Mouse (Mus musculus) neural tube, embryonic 14.5 days (tissue): ENCODE results near the gene Cd36. TPM values are rescaled to one million over a fixed set of nuclear protein-coding genes. Genes with fewer than 3 reads are reported as not detected.
"Not testable (repeated sequence)": the region's sequence is repeated elsewhere in the genome, so short reads cannot be mapped to it uniquely, and the experiment has no call there.

ENCODE experiments used
- ATAC-seq: fragments of 200-750 bp; cut with Nextera tagmentation; 2 replicates; pipeline ENCODE4 v1.8.0; 2017; ENCODE audit warnings: low read depth, mild to moderate bottlenecking, moderate TSS enrichment, moderate library complexity
- H3K27ac ChIP-seq: fragments of 300-500 bp; sonication (generic); 2 replicates; pipeline ENCODE4 v1.5.1; 2014; ENCODE audit warnings: low read depth, mild to moderate bottlenecking, control low read depth, low read length, moderate library complexity, mixed read lengths
- H3K27me3 ChIP-seq: fragments of 300-500 bp; sonication (generic); 2 replicates; pipeline ENCODE4 v1.6.1; 2014; ENCODE audit warnings: low read length; ENCODE audit not compliant: control insufficient read depth, insufficient read depth
- H3K36me3 ChIP-seq: fragments of 300-500 bp; sonication (generic); 2 replicates; pipeline ENCODE4 v1.6.1; 2014; ENCODE audit warnings: low read length, mixed read lengths; ENCODE audit not compliant: control insufficient read depth, insufficient read depth
- H3K4me1 ChIP-seq: fragments of 300-500 bp; sonication (generic); 2 replicates; pipeline ENCODE4 v1.6.1; 2014; ENCODE audit warnings: low read length; ENCODE audit not compliant: control insufficient read depth, insufficient read depth
- H3K4me2 ChIP-seq: fragments of 300-500 bp; sonication (generic); 2 replicates; pipeline ENCODE4 v1.6.1; 2014; ENCODE audit warnings: mild to moderate bottlenecking, low read depth, low read length, control low read depth
- H3K4me3 ChIP-seq: fragments of 300-500 bp; sonication (generic); 2 replicates; pipeline ENCODE4 v1.5.1; 2014; ENCODE audit warnings: low read depth, low read length, control low read depth, mixed read lengths
- H3K9ac ChIP-seq: fragments of 300-500 bp; sonication (generic); replicated peaks from 2 replicates; pipeline ENCODE4 v1.6.1; 2014; ENCODE audit warnings: low read depth, mild to moderate bottlenecking, control low read depth, low read length, mixed read lengths
- H3K9me3 ChIP-seq: fragments of 300-500 bp; sonication (generic); 2 replicates; pipeline ENCODE4 v1.6.1; 2016; ENCODE audit warnings: low read length; ENCODE audit not compliant: control insufficient read depth
- WGBS: fragments of 180-500 bp; shearing (Covaris S2); extraction: QIAGEN DNeasy Blood & Tissue Kit; methylation state at CpG from one replicate; pipeline ENCODE4 v1.1.7; 2014; 5-methylcytosine and 5-hydroxymethylcytosine counted together
- polyA plus RNA-seq: library from polyadenylated mRNA; unstranded; fragments of >200 nt; fragmentation: Nextera tagmentation; extraction: Ambion mirVana; gene quantifications from 2 replicates; pipeline ENCODE4 v1.2.1, GENCODE M21; 2014

Gene Cd36
- polyA plus RNA-seq, 1 experiment from 2014 or later = 0.46 TPM

DNA sequence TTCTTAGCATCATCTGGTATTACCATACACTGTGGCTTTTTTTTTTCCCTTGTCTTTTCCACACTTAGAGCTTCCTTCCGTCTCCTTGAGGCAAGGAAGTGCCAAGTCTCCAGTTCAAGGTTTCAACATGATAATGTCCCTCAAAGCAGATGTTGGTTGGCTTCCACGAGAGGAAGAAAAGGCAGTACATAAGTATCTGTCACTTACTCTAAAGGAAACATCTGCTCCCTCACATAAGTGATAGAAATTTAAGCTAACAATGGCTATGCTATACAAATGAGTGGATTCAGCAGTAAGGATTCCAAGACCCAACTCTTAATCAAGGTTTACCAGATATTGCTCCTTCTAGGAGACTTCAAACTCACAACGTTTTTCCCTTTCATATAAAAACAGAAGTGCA is 10.3 kb upstream of the Cd36 start:
- Histone ChIP-seq H3K4me1 (no peaks in the 10 kb centered on the region), H3K4me3 (no peak overlapping the region), H3K27me3 (no peaks in the 10 kb centered on the region), H3K4me2 (no peak overlapping the region), H3K9ac (no peak overlapping the region), H3K27ac (no peak overlapping the region), H3K9me3 (no peaks in the 10 kb centered on the region), H3K36me3 (no peaks in the 10 kb centered on the region)
- 71% methylated on average over 3 of the region's 3 CpGs for WGBS
- ATAC-seq = no peak

DNA sequence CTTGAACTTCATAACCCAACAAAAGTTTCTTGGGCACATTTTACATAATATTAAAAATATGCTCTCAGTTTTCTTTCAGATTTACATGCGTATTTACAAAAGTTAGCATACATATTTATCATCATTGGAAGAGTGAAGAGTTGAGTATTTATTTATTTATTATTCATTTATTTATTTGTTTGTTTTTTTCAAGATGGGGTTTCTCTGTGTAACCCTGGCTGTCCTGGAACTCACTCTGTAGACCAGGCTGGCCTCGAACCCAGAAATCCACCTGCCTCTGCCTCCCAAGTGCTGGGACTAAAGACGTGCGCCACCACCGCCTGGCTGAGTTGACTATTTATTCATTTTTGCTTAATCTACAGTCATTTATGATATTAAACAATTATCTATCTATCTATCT is 9.0 kb upstream of the Cd36 start:
- H3K9ac ChIP-seq, H3K4me3 ChIP-seq, H3K36me3 ChIP-seq, ATAC-seq, H3K4me2 ChIP-seq, H3K27ac ChIP-seq, H3K4me1 ChIP-seq, H3K27me3 ChIP-seq, H3K9me3 ChIP-seq: not testable (repeated sequence)
- WGBS = 94% methylated on average over 5 of the region's 5 CpGs

DNA sequence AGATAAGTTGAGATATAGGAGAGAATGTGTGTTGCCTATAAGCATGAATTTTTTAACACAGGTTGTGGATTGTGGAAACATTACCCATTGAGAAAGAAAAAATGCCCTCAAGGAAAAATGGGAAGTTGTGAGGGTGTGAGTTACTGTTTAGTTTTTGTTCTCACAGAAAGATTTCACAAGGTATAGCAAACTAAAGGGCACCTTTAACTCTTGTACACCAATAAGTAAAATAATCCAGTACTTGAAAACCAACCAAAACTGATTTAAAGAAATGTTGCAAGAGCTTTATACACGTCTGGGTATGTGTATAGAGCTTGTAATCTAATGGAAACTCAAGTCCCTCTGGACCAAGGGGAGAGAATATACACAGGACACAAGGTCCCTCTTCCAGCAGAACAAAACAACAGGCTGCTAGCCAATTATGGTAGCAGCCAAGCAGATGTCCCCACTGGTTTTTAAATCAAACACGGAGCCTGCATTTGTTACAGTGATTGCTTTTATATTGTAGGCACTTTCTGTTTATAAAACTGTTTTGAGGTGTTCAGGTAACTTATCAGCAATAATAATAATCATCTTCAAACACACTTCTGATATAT is 5.1 kb upstream of the Cd36 start:
- Histone ChIP-seq H3K27ac (no peak overlapping the region), H3K9ac (no peak overlapping the region), H3K9me3 (no peaks in the 10 kb centered on the region), H3K4me1 (no peaks in the 10 kb centered on the region), H3K27me3 (no peaks in the 10 kb centered on the region), H3K4me2 (no peak overlapping the region), H3K4me3 (no peak overlapping the region), H3K36me3 (no peaks in the 10 kb centered on the region)
- no peak for ATAC-seq
- 65% methylated on average over 2 of the region's 2 CpGs for WGBS

DNA sequence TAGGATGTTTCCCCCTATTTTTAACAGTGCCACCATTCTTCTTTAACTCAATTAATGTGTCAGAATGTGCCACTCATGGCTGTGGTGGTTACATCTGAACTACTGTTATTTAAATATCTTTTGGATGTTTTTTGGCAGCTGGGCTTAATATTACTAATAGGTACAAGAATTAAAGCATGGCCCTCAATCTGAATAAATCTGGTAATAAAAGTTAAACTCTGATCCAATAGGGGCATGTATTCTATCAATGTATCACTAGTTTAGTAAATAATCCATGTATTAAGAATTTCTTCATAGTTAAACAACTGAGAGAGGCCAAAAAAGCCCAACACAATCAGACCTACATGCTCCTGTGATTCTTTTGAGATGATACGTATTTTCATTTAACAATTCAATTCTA is 690 bp upstream of the Cd36 start:
- no peak overlapping the region for H3K27ac ChIP-seq
- H3K36me3 ChIP-seq = no peaks in the 10 kb centered on the region
- no peak for ATAC-seq
- no peaks in the 10 kb centered on the region for H3K27me3 ChIP-seq
- no peak overlapping the region for H3K9ac ChIP-seq
- WGBS = 75% methylated on average over 1 of the region's 1 CpGs
- no peaks in the 10 kb centered on the region for H3K9me3 ChIP-seq
- H3K4me2 ChIP-seq = no peak overlapping the region
- no peaks in the 10 kb centered on the region for H3K4me1 ChIP-seq
- no peak overlapping the region for H3K4me3 ChIP-seq

DNA sequence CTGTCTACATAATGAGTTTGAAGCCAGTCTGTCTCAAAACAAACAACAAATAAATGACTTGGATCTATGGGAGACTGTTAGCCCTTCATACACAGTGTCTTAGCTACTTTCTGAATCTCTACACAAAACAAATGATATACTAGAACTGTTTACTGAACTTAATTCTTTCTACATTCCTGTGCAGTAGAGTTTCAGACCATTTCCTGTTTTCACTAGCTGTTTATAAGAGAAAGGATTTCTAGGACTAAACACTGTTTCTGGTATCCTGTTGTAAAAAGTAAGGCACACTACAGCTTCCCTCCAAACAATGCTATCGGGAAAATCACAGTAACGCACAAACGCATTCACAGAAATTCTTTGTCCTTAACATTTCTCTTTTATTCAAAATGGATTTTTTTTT is 2.2 kb downstream of the Cd36 start:
- WGBS = 87% methylated on average over 3 of the region's 3 CpGs
- H3K9ac ChIP-seq = no peak overlapping the region
- H3K4me3 ChIP-seq = no peak overlapping the region

DNA sequence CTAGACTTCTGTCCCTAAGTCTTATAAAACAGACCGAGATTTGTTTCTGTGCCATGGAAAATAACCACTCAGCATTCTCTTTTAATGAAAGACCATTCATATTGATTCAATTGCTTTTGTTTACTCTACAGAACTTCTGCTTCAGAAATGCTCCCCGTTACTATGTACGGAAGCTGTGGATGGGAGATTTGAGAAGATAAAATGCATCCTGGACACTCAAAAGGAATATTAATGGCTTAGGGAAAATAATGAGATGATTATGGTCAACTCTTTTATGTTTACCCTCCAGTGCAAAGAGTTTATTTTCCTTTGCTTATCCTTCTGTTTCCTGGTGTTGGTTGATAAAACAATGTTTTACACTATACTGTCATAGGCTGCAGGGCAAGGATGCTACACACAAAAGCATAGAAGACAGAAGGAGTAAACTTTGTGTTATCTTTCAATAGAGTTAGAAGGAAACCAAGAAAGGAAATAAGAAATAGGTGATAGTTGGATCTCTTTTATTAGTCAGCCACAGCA is 5.2 kb downstream of the Cd36 start:
- H3K9ac ChIP-seq = no peak overlapping the region
- no peak overlapping the region for H3K4me3 ChIP-seq
- H3K27me3 ChIP-seq = no peaks in the 10 kb centered on the region
- no peak overlapping the region for H3K4me2 ChIP-seq
- no peaks in the 10 kb centered on the region for H3K36me3 ChIP-seq
- 67% methylated on average over 3 of the region's 3 CpGs for WGBS
- H3K9me3 ChIP-seq = no peaks in the 10 kb centered on the region
- H3K27ac ChIP-seq = no peak overlapping the region
- ATAC-seq = no peak
- no peaks in the 10 kb centered on the region for H3K4me1 ChIP-seq

More for the DNA sequence above, 2.2 kb downstream of the Cd36 start:
- Histone ChIP-seq H3K27ac (no peak overlapping the region), H3K9me3 (no peaks in the 10 kb centered on the region), H3K4me1 (no peaks in the 10 kb centered on the region), H3K27me3 (no peaks in the 10 kb centered on the region), H3K36me3 (no peaks in the 10 kb centered on the region), H3K4me2 (no peak overlapping the region)
- no peak for ATAC-seq

DNA sequence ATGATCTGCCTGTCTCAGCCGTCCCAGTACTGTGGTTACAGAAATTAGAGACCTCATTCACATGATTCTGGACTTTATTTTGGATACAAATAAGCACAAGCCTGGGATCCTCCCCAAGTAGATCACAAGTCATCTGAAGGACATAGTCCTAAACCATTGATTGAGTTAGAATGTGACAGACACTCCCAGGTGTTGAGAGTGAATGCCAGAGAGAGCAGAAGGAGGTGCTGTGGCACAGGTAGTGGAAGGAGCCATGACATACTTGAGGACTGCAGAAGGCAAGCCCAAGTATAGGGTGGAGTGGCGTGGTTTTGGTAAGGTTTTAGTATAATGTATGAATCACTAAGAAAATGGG is 7.1 kb downstream of the Cd36 start:
- WGBS = 92% methylated on average over 2 of the region's 2 CpGs
- no peak for ATAC-seq
- H3K4me3 ChIP-seq = no peak overlapping the region
- no peaks in the 10 kb centered on the region for H3K4me1 ChIP-seq
- no peak overlapping the region for H3K4me2 ChIP-seq
- no peaks in the 10 kb centered on the region for H3K9me3 ChIP-seq
- no peaks in the 10 kb centered on the region for H3K36me3 ChIP-seq
- H3K9ac ChIP-seq = no peak overlapping the region
- H3K27ac ChIP-seq = no peak overlapping the region
- no peaks in the 10 kb centered on the region for H3K27me3 ChIP-seq

DNA sequence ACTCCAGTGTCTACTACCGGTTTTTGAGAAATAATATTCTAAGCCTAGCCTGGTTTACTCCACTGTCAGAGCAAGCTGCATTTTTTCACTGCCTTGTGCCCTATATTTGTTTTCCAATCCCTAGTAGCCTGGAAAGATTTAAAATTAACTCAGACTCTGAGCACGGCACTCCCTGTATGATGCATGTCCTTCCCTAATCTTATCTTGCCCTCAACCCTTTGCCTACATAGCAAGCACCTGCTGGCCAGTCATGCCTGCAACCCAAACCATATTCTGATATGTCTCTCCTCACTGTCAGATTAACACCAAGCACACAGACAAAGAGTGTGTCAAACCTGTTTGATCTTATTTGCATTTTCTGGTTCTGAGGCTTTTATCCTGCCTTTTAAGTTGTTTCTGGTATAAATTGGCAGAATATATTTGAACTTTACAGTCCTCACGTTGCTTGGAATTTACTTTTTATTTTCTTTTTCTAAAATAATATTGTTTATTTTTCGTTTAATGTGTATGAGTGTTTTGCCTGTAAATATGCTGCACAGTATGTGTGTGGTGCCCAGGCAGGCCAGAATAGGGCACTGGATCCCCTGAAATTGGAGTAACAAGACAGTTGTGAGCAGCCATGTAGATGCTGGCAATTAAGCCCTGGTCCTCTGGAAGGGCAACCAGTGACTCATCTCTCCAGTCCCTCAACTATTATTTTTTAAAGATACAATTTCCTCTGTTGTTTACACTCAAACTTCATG is 7.6 kb downstream of the Cd36 start:
- Histone ChIP-seq H3K9me3 (no peaks in the 10 kb centered on the region), H3K4me1 (no peaks in the 10 kb centered on the region), H3K4me3 (no peak overlapping the region), H3K4me2 (no peak overlapping the region), H3K27me3 (no peaks in the 10 kb centered on the region), H3K36me3 (no peaks in the 10 kb centered on the region), H3K27ac (no peak overlapping the region), H3K9ac (no peak overlapping the region)
- ATAC-seq = no peak
- 80% methylated on average over 4 of the region's 4 CpGs for WGBS

DNA sequence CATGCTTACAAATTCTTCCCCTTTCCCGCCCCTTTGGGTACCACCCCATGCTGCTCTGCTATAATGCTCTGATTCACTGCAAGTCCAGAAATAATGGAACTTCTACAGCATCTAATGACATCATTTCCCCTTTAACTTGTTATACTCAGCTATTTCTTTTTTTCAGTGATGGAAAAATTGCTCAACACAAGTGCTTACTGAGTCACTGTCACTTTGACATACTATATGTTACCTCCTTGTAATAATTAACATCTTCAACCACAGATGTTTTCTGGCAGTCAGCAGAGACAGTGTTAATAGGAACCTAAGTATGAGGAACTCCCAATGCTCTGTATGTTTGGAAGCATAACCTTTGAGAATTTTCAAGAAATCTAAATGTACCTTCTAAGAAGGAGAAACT is 8.7 kb downstream of the Cd36 start:
- no peak overlapping the region for H3K27ac ChIP-seq
- ATAC-seq = no peak
- H3K36me3 ChIP-seq = no peaks in the 10 kb centered on the region
- H3K4me1 ChIP-seq = no peaks in the 10 kb centered on the region
- no peak overlapping the region for H3K4me2 ChIP-seq
- no peaks in the 10 kb centered on the region for H3K9me3 ChIP-seq
- 70% methylated on average over 1 of the region's 1 CpGs for WGBS
- no peak overlapping the region for H3K4me3 ChIP-seq
- H3K9ac ChIP-seq = no peak overlapping the region
- H3K27me3 ChIP-seq = no peaks in the 10 kb centered on the region
